Comparison of ENCODE assay signal across 8 mouse cellular contexts in genomic region chr2:72219921-72220320, GRCm38 (mm10).
DNase-seq lines count a peak whose midpoint lies in the region; ATAC-seq and TF ChIP-seq lines count a peak whose summit lies in the region.

No protein-coding gene starts in this region.

- H3K4me3 ChIP-seq in kidney, embryonic 15.5 days (replicated peaks), result no peak overlapping the region
- no peak overlapping the region for H3K4me3 ChIP-seq in CH12.LX (replicated peaks in 1 of 3; ENCODE audit: low read depth in 2 of 3, low read length in 2 of 3, poor library complexity in 1 of 3)
- H3K4me3 ChIP-seq in embryonic facial prominence, embryonic 11.5 days (ENCODE audit: low read depth, low read length), result no peak overlapping the region
- H3K4me3 ChIP-seq in liver, postnatal 0 days (ENCODE audit: low read depth, low read length), result no peak overlapping the region

- no peaks in the 10 kb centered on the region for H3K27me3 ChIP-seq in kidney, embryonic 15.5 days
- H3K27me3 ChIP-seq in CH12.LX (replicated peaks), result no peaks in the 10 kb centered on the region
- no peaks in the 10 kb centered on the region for H3K27me3 ChIP-seq in embryonic facial prominence, embryonic 11.5 days (ENCODE audit: control insufficient read depth, insufficient read depth, low read length)
- H3K27me3 ChIP-seq in liver, postnatal 0 days (ENCODE audit: insufficient read depth, low read length), result no peaks in the 10 kb centered on the region

- H3K4me1 ChIP-seq in kidney, embryonic 15.5 days, result no peaks in the 10 kb centered on the region
- H3K4me1 ChIP-seq in CH12.LX (ENCODE audit: control insufficient read depth in 1 of 2, insufficient read depth in 2 of 2), result peaks cover 2 to 9% of the 10 kb centered on the region in 2 experiments; a peak in 2 of 4 replicates
- no peaks in the 10 kb centered on the region for H3K4me1 ChIP-seq in embryonic facial prominence, embryonic 11.5 days (ENCODE audit: control insufficient read depth, insufficient read depth, low read length)
- H3K4me1 ChIP-seq in liver, postnatal 0 days (ENCODE audit: insufficient read depth), result no peaks in the 10 kb centered on the region

- TF ChIP-seq RAD21 in CH12.LX (IDR thresholded peaks at IDR 0.05; ENCODE audit: low read depth, low read length), result peak; percentile 69

- no peaks in the 10 kb centered on the region for H3K36me3 ChIP-seq in kidney, embryonic 15.5 days
- H3K36me3 ChIP-seq in CH12.LX (replicated peaks in 1 of 2; ENCODE audit: control insufficient read depth in 1 of 2, insufficient read depth in 1 of 2, low read length in 1 of 2), result no peaks in the 10 kb centered on the region
- H3K36me3 ChIP-seq in embryonic facial prominence, embryonic 11.5 days (replicated peaks; ENCODE audit: control insufficient read depth, insufficient read depth, low read depth, low read length), result no peaks in the 10 kb centered on the region
- 0 out of 2 replicates have a peak, but pooled peaks cover 3% of the 10 kb centered on the region for H3K36me3 ChIP-seq in liver, postnatal 0 days (replicated peaks; ENCODE audit: insufficient read depth, low read length)

- H3K4me2 ChIP-seq in kidney, embryonic 15.5 days, result no peak overlapping the region
- H3K4me2 ChIP-seq in CH12.LX (ENCODE audit: insufficient read depth, low read depth, poor library complexity, severe bottlenecking), result no peak overlapping the region
- H3K4me2 ChIP-seq in embryonic facial prominence, embryonic 11.5 days (ENCODE audit: low read depth, low read length), result no peak overlapping the region
- no peak overlapping the region for H3K4me2 ChIP-seq in liver, postnatal 0 days (ENCODE audit: low read depth, low read length)

- TF ChIP-seq POLR2A in CH12.LX (IDR thresholded peaks at IDR 0.05; ENCODE audit: low read depth, low read length), result no peak

- dilution Hi-C loops in CH12.LX (cut with MboI; ENCODE audit: extremely low pct_ligation_motif_present, extremely low pct_unique_long_range_greater_than_20kb, low sequenced_read_pairs), result no loop called here

- 38% methylated on average over 3 of the region's 3 CpGs for WGBS in kidney, embryonic 15.5 days
- 28% methylated on average over 3 of the region's 3 CpGs for WGBS in embryonic facial prominence, embryonic 11.5 days
- 19% methylated on average over 3 of the region's 3 CpGs for WGBS in liver, postnatal 0 days (ENCODE audit: insufficient replicate concordance)

- in situ Hi-C loops in CH12.LX (cut with MboI; ENCODE audit: low pct_ligation_motif_present, low pct_unique_long_range_greater_than_20kb, low sequenced_read_pairs), result no loop called here

- DNase-seq in kidney, adult 9 months, result peak; percentile 65
- DNase-seq in CH12.LX (ENCODE audit: extremely low read depth), result peak; percentile 58
- DNase-seq in adrenal gland, postnatal 10 days, result peak; percentile 72
- DNase-seq in embryonic facial prominence, embryonic 11.5 days (ENCODE audit: low spot score), result peak; percentile 79
- DNase-seq in liver, postnatal 0 days, result peak; percentile 66
- peak; percentile 26 to 69 for DNase-seq in spleen, postnatal 10 days (ENCODE audit: low spot score in 2 of 2)

- no peaks in the 10 kb centered on the region for H3K9me3 ChIP-seq in kidney, embryonic 15.5 days (replicated peaks)
- H3K9me3 ChIP-seq in CH12.LX (replicated peaks; ENCODE audit: low read length), result no peaks in the 10 kb centered on the region
- no peaks in the 10 kb centered on the region for H3K9me3 ChIP-seq in embryonic facial prominence, embryonic 11.5 days (replicated peaks; ENCODE audit: control insufficient read depth, low read length)
- no peaks in the 10 kb centered on the region for H3K9me3 ChIP-seq in liver, postnatal 0 days (ENCODE audit: low read length)

- TF ChIP-seq EP300 in CH12.LX (IDR thresholded peaks at IDR 0.05; ENCODE audit: low read length), result no peak
- no peak for TF ChIP-seq EP300 in liver, postnatal 0 days (IDR thresholded peaks at IDR 0.05; ENCODE audit: low read depth)

- ATAC-seq in kidney, embryonic 15.5 days (replicated peaks; ENCODE audit: low FRiP score), result no peak
- no peak for ATAC-seq in embryonic facial prominence, embryonic 11.5 days (replicated peaks; ENCODE audit: insufficient number of reproducible peaks, low FRiP score, low TSS enrichment, low read depth)
- ATAC-seq in liver, postnatal 0 days, result no peak
- ATAC-seq in megakaryocyte-erythroid progenitor cell, adult 5-6 weeks (replicated peaks; ENCODE audit: low FRiP score, low TSS enrichment, poor library complexity, severe bottlenecking), result no peak

- no peak overlapping the region for H3K27ac ChIP-seq in kidney, embryonic 15.5 days
- no peak overlapping the region for H3K27ac ChIP-seq in CH12.LX (ENCODE audit: insufficient read depth, low read depth)
- no peak overlapping the region for H3K27ac ChIP-seq in embryonic facial prominence, embryonic 11.5 days (replicated peaks; ENCODE audit: low read depth, low read length)
- H3K27ac ChIP-seq in liver, postnatal 0 days (ENCODE audit: low read depth), result no peak overlapping the region

- TF ChIP-seq CTCF in CH12.LX (conservative IDR thresholded peaks at IDR 0.05 in 1 of 2, IDR thresholded peaks at IDR 0.05 in 1 of 2; ENCODE audit: low read depth in 2 of 2, low read length in 2 of 2), result peak; percentile 81 to 92
- TF ChIP-seq CTCF in liver, postnatal 0 days (IDR thresholded peaks at IDR 0.05; ENCODE audit: low read depth), result peak; percentile 82

- no peaks in the 10 kb centered on the region for H3K79me2 ChIP-seq in CH12.LX (replicated peaks; ENCODE audit: control insufficient read depth, extremely low read depth, insufficient read depth, poor library complexity, severe bottlenecking)

- H3K9ac ChIP-seq in kidney, embryonic 15.5 days, result no peak overlapping the region
- no peak overlapping the region for H3K9ac ChIP-seq in CH12.LX (ENCODE audit: insufficient read depth, low read depth)
- no peak overlapping the region for H3K9ac ChIP-seq in embryonic facial prominence, embryonic 11.5 days (replicated peaks; ENCODE audit: low read length)
- no peak overlapping the region for H3K9ac ChIP-seq in liver, postnatal 0 days (replicated peaks)

TF ChIP-seq in CH12.LX, 34 proteins besides CTCF, POLR2A, EP300 and RAD21:
- TF ChIP-seq MXI1 (IDR thresholded peaks at IDR 0.05; ENCODE audit: low read depth, low read length), result no peak
- TF ChIP-seq KAT2A (IDR thresholded peaks at IDR 0.05; ENCODE audit: insufficient replicate concordance, low read length), result no peak
- TF ChIP-seq MAZ (IDR thresholded peaks at IDR 0.05; ENCODE audit: low read depth, low read length), result no peak
- no peak for TF ChIP-seq MEF2A (IDR thresholded peaks at IDR 0.05; ENCODE audit: borderline replicate concordance, low read depth, low read length)
- no peak for TF ChIP-seq ELF1 (IDR thresholded peaks at IDR 0.05; ENCODE audit: low read depth, low read length)
- TF ChIP-seq UBTF (IDR thresholded peaks at IDR 0.05; ENCODE audit: low read depth, low read length), result no peak
- no peak for TF ChIP-seq USF2 (conservative IDR thresholded peaks at IDR 0.05; ENCODE audit: low read depth, low read length)
- no peak for TF ChIP-seq HCFC1 (IDR thresholded peaks at IDR 0.05; ENCODE audit: low read depth, low read length)
- no peak for TF ChIP-seq ZKSCAN1 (IDR thresholded peaks at IDR 0.05; ENCODE audit: borderline replicate concordance, low read depth, low read length)
- no peak; the same call in 1 of the 2 replicates for TF ChIP-seq MAX (IDR thresholded peaks at IDR 0.05; ENCODE audit: low read length)
- no peak for TF ChIP-seq E2F4 (IDR thresholded peaks at IDR 0.05; ENCODE audit: insufficient replicate concordance, low read depth, low read length)
- TF ChIP-seq USF1 (IDR thresholded peaks at IDR 0.05; ENCODE audit: low read depth, low read length), result no peak
- no peak for TF ChIP-seq MAFK (IDR thresholded peaks at IDR 0.05; ENCODE audit: insufficient replicate concordance, low read length)
- 0 out of 2 replicates have a peak, but pooled peaks have one; percentile 10 for TF ChIP-seq ZC3H11A (IDR thresholded peaks at IDR 0.05; ENCODE audit: low read depth, low read length)
- TF ChIP-seq ZMIZ1 (IDR thresholded peaks at IDR 0.05; ENCODE audit: low read depth, low read length), result no peak
- TF ChIP-seq POLR2AphosphoS2 (IDR thresholded peaks at IDR 0.05; ENCODE audit: low read depth, low read length), result no peak
- no peak for TF ChIP-seq TCF12 (IDR thresholded peaks at IDR 0.05; ENCODE audit: low read depth, low read length)
- no peak for TF ChIP-seq TBP (conservative IDR thresholded peaks at IDR 0.05; ENCODE audit: low read depth, low read length)
- TF ChIP-seq ZNF384 (IDR thresholded peaks at IDR 0.05; ENCODE audit: low read depth, low read length), result 0 out of 2 replicates have a peak, but pooled peaks have one; percentile 8
- TF ChIP-seq SMC3 (IDR thresholded peaks at IDR 0.05; ENCODE audit: low read depth, low read length), result peak; percentile 80
- no peak for TF ChIP-seq RCOR1 (conservative IDR thresholded peaks at IDR 0.05; ENCODE audit: low read depth, low read length)
- peak; percentile 66 for TF ChIP-seq BHLHE40 (IDR thresholded peaks at IDR 0.05; ENCODE audit: low read depth, low read length)
- no peak for TF ChIP-seq GABPA (IDR thresholded peaks at IDR 0.05; ENCODE audit: insufficient replicate concordance, low read depth, low read length)
- no peak for TF ChIP-seq CHD2 (IDR thresholded peaks at IDR 0.05; ENCODE audit: low read length)
- TF ChIP-seq JUND (conservative IDR thresholded peaks at IDR 0.05; ENCODE audit: low read depth, low read length), result no peak
- no peak for TF ChIP-seq CHD1 (IDR thresholded peaks at IDR 0.05; ENCODE audit: low read depth, low read length)
- TF ChIP-seq MYC (IDR thresholded peaks at IDR 0.05; ENCODE audit: low read depth, low read length), result no peak; the same call in 1 of the 2 replicates
- TF ChIP-seq NELFE (IDR thresholded peaks at IDR 0.05; ENCODE audit: low read depth, low read length), result no peak
- no peak for TF ChIP-seq NRF1 (IDR thresholded peaks at IDR 0.05; ENCODE audit: low read depth, low read length)
- TF ChIP-seq PAX5 (IDR thresholded peaks at IDR 0.05; ENCODE audit: low read length), result no peak
- TF ChIP-seq JUN (IDR thresholded peaks at IDR 0.05; ENCODE audit: insufficient read depth, low read depth, low read length), result no peak
- TF ChIP-seq IRF4 (IDR thresholded peaks at IDR 0.05; ENCODE audit: low read depth, low read length), result 0 out of 2 replicates have a peak, but pooled peaks have one; percentile 48
- TF ChIP-seq SIN3A (IDR thresholded peaks at IDR 0.05; ENCODE audit: low read length), result no peak
- no peak for TF ChIP-seq ETS1 (conservative IDR thresholded peaks at IDR 0.05; ENCODE audit: low read depth, low read length)
